Mouse (Mus musculus) bone marrow macrophage, adult 2 months (primary cell): ENCODE data around the gene Mef2d.

Experiments used
- CTCF ChIP-seq: IDR thresholded peaks from 2 replicates; pipeline ENCODE4 v1.5.1; 2012; ENCODE audit warnings: low read depth, mild to moderate bottlenecking, low read length, moderate library complexity
- POLR2A ChIP-seq: IDR thresholded peaks from 2 replicates; pipeline ENCODE4 v1.6.1; 2012; ENCODE audit warnings: mild to moderate bottlenecking, low read depth, low read length, borderline replicate concordance

- no peak for TF ChIP-seq POLR2A
- no peak for TF ChIP-seq CTCF
Observed at GRCm38 (mm10) chr3:88199541-88200110, 57.5 kb downstream of the Mef2d start.
